Mouse (Mus musculus) spleen, embryonic (tissue): ENCODE measurements at regions not wholly inside any gene's neighbourhood (a gene's known extent, or its start where the extent isn't known, plus 50 kb on each side); places are given as distances from the start of the nearest gene placed in this dataset.
"Not testable (repeated sequence)": the region's sequence is repeated elsewhere in the genome, so short reads cannot be mapped to it uniquely, and the experiment has no call there.

Source experiments
- CTCF ChIA-PET: fragments of 350-600 bp; sonication (Branson Sonifier 250); formaldehyde crosslinking; loops from one replicate; lab custom pipeline; 2022; lab: Charles Lee

DNA sequence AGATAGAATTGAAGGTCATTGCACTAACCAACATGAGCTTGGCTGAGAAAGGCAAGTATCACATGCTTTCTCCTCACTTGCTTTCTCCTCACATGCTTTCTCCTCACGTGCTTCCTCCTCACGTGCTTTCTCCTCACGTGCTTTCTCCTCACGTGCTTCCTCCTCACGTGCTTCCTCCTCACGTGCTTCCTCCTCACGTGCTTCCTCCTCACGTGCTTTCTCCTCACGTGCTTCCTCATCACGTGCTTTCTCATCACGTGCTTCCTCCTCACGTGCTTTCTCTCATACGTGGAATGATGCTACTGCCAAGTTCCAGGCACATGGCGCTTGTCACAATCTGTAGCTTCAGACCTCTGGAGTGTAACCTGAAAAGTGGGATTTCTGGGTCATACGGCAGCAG, 235.2 kb downstream of the Diras2 start:
- CTCF ChIA-PET, result no interaction called here

DNA sequence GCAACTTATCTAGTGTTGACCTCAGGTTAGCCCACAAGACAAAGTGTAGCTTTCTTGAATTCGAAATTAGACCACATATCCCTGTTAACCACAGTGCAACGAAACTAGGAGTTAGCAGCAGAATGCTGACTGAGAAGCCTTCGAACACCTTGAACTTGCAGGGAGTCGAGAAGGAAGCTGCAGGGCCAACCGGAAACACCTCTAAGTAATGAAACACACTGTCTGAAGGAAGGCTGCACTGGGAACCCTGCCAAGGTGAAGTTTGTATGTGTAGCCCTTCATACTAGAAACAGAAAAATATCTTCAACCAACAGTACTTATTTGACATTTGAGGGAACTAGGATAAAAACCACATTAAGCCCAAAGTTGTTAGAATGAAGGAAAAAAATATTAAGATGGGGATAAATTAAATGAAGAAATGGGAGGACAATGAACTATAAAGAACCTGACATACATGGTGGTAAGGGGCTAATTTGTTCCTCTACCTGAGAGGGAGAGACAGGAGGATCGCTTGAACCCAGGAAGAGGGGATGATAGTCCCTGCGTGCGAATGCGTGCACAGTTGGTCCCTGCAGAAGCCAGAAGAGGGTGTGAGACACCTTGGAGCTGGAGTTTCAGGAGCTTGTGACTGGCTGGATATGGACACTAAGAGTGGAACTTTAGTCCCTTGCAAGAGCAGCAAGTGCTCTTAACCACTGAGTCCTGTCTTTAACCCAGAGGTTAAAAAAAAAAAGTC, 234.4 kb downstream of the Diras2 start:
- CTCF ChIA-PET, result no interaction called here

DNA sequence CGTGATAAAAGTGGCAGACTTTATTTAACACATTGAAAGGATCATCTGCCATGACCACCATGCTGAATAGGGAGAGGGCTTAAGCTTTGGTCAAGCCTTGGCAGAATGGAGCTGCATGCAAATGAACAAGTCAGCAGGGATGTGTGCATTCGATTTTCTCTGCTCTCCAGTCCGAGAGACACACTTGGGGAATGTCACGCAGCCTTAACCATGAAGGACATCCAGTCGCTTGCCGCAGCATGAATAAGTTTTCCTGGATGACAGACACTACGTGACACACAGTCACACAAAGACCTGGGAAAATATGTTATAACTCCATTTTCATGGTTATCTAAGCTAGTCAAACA, 233.8 kb downstream of the Diras2 start:
- CTCF ChIA-PET, result no interaction called here

DNA sequence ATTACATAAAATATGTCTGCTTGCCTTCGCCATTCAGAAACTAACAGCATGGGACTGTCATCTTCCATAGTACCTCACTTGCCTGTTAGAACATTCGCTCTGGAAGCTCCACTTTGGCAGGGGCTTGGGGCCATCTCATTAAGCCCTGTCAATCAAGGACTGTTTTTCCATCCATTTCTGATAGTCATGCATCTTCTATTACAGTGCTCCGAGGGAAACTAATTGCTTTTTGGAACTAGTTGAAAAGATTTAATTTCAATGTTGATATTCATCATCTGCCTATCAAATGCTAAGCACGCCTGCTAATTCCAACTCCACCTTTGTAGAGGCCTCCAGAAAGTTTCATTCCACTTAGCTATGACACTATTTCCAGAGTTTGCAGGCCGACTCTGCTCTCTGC, 232.7 kb downstream of the Diras2 start:
- CTCF ChIA-PET, result interaction anchor here (0.6 kb wide), 1 partner anchor 43 kb away, joined by 3 read pairs; no protein-coding TSS in a partner anchor

DNA sequence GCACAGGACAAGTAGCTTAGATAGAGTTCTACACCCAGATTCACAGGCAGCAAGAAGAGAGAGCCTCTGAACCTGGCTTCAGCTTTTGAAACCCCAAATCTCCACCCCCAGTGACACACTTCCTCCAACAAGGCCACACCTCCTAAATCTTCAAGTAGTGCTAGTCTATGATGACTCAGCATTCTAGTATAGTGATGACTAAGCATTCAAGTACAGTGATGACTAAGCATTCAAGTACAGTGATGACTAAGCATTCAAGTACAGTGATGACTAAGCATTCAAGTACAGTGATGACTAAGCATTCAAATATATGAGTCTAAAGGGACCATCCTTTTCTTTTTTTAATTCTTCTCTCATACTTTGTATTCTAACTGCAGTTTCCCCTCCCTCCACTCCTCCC, 225.8 kb downstream of the Diras2 start:
- CTCF ChIA-PET, result interaction anchor here (0.6 kb wide), 1 partner anchor 24 kb away, joined by 4 read pairs; no protein-coding TSS in a partner anchor

DNA sequence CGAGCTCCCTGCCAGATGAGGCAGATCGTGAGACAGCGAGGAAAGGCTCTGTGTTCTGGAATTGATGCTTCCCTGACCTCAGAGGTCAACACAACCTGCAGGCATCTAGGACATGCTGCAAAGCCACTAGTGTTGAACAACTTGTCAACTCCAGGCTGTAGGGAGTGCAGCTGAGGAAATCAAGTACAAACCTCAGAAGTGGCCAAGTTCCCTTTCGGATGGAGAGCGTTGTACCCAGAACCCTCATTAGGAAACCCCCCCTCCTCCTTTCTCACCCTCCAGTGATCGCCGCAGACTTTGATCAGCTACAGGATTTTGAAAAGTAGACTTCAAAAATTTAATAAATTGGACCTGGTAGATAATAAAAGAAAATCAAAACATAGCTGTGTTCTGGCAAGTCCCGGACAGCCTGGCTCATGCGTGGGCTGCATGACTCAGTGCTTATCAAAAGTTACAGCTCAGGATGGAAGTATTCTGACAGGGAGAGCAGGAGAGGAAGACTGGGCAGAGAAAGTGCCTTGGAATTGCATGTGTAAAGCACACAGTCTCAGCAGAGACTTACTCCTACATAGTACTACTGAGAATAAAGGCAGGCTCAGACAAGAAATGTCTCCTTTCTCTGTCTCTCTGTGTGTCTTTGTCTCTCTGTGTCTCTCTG, 224.2 kb downstream of the Diras2 start:
- CTCF ChIA-PET, result no interaction called here

DNA sequence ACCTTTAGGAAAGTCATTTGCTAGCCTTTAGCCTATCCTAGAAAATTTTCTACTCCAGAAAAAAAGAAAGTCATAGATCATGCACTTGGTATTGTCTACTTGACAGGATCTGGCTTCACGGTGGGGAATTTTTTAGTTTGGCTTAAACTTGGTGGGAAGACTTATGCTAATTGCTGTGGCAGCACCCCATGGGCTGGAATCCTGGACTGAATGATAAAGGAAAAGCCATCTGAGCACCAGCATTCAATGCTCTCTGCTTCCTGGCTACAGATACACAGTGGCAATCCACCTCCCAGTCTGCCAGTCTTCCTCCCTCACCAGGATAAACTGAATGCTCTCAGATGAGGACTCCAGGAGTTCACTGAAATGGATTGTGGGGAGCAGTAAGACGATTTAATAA, 220.1 kb downstream of the Diras2 start:
- CTCF ChIA-PET, result interaction anchor here (0.6 kb wide), 1 partner anchor 141 kb away, joined by 8 read pairs; no protein-coding TSS in a partner anchor

DNA sequence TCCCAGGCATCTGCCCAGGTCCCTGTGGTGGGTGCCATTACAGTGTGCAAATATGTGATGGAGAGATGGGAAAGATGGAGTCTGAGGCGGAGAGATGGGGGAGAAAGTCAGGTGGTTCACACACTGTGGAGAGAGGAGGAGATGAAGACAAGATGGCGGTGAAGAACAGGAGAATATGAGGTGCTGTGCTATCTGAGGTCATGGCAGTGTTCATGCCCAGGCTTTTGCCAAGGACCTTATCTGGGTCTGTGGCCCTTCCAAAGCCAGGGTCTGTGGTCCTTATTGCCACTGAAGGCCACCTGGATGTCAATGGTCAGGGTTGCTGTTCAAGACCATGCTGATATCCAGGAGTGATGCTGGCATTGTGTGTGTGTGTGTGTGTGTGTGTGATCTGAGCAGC, 212.8 kb downstream of the Diras2 start:
- CTCF ChIA-PET, result interaction anchor here (0.5 kb wide), 1 partner anchor 103 kb away, joined by 3 read pairs; no protein-coding TSS in a partner anchor

DNA sequence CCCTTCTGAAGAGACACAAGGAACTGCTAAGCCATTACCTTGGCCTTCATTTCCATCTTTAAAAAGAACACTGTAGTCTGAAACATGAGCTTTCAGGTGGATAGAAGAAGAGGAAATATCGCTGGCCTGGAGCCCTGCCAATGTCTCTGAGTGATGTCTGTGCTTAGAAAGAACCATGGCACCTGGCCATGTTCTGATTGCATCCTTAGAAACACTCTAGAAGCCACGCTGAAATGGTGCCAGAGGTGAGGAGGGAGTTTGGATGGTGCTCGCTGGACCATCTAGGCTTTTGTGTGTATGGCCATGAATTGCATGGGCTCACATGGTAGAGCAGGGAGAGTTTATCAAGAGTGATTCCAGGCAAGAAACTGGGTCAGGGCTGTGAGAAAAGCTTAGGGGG, 207.4 kb downstream of the Diras2 start:
- CTCF ChIA-PET, result no interaction called here

DNA sequence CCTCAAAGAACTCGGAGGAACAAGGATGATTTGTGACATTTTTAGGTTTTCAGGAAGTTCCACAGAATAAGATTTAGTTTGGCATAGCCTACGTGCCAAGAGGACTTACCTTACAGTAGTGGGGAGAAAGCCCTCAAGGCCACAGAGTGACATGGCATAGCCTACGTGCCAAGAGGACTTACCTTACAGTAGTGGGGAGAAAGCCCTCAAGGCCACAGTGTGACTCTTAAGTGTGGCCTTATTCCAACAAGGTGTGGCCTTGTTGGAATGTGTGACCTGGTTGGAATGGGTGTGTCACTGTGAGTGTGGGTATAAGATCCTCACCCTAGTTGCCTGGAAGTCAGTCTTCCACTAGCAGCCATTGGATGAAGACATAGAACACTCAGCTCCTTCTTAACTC, 206.7 kb downstream of the Diras2 start:
- CTCF ChIA-PET, result not testable (repeated sequence)

DNA sequence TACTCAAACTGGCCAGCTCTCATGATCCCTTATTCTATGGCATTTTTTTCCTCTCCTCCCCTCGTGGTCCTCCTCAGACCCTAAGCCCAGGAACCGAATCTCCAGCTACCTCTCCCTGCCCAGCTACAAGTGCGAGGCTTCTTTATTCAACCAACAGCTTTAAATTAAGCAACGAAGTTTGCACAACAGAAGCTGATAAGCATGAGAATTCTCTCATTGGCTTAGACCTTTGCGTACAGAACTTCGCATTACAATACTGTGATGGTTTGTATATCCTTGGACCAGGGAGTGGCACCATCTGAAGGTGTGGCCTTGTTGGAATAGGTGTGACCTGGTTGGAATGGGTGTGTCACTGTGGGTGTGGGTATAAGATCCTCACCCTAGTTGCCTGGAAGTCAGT, 205.4 kb downstream of the Diras2 start:
- CTCF ChIA-PET, result not testable (repeated sequence)

DNA sequence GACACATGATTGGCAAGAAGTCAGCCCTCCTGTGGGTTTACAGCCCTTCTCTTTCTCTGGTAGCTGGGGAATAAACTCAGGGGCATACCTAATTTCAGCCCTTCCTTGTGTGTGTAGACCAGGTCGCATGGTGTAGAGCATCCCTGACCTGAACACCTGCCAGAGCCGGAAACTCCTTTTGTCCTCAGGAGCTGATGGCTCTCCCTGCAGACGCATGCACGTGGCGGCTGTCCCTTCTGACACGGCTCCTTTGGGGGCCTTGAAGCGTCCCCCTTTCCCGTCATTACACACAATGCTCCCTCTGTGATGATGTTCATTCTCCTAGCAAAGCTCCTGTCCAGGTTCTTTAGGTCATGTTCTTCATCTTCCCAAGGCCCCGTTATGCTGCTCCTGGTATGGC, 203.3 kb downstream of the Diras2 start:
- CTCF ChIA-PET, result interaction anchor here (0.6 kb wide), 1 partner anchor 125 kb away, joined by 3 read pairs; no protein-coding TSS in a partner anchor

DNA sequence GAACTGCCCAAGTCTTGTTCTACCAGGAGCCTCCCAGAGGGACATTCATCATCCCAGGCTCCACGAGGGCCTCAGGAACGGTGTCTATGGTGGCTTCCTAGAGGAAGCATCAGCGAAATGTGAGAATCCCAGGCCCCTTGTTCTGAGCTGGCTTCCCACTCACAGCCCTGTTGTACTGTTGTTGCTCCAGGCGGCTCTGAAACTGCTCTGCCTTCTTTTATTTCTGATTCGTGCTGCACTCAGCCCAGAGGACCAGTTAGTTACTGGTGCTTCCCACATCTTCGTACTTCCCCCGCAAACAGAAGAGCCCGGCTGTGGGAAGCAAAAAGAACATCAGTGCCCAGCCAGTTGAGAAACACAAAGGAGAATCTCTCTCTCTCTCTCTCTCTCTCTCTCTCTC, 202.3 kb downstream of the Diras2 start:
- CTCF ChIA-PET, result no interaction called here

DNA sequence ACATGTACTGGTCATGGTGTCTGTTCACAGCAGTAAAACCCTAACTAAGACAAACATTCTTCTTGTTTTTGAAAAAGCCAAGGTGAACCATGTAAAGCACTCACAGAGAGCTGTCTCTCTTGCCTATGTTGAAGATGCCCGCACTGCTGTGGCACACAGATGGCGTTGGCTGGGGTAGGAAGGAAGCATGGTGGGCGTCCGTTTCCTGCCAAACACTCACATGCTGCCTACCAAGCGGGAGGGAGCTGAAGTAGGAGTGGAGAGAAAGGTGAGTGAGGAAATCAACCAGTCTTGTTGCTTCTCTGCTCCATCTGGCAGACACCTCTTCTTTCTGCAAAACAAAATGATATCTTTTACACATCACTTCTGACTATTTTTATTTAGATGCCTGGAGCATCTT, 200.0 kb downstream of the Diras2 start:
- CTCF ChIA-PET, result no interaction called here

DNA sequence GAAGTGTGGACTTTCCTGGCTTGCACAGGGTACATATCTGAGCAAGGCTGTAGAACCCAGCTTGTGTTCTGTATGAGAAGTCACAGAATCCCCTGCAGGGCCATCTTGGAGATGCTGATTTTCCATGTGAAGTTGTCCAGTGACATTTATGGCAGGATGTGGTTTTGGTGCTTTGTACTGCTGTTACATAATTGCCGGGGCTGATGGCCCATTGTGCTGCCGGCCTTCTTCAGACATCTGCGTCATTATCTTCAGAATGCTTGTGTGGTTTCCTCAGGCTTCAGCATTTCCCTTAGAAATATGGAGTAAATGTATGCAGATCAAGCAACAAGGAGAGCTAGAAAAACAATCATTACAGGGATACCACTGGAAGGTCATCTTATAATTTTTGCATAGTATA, 196.1 kb downstream of the Diras2 start:
- CTCF ChIA-PET, result no interaction called here

DNA sequence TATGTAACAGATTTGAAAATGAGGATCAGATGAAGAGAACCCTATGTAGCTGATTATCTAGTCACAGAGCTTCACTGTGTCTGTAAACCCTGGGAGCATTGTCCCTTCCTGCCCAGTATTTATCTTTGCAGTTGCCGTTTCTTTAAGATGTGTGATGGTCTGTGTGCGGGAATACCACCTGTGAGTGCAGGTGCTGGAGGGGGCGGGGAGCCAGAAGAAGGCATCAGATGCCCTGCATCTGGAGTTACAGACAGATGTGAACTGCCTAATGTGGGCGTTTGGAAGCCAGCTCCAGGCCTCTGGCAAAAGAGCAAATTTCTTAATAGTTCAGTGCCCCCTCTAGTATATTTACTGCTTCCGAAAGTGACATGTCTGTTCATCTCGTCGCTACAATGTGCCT, 193.1 kb downstream of the Diras2 start:
- CTCF ChIA-PET, result no interaction called here

DNA sequence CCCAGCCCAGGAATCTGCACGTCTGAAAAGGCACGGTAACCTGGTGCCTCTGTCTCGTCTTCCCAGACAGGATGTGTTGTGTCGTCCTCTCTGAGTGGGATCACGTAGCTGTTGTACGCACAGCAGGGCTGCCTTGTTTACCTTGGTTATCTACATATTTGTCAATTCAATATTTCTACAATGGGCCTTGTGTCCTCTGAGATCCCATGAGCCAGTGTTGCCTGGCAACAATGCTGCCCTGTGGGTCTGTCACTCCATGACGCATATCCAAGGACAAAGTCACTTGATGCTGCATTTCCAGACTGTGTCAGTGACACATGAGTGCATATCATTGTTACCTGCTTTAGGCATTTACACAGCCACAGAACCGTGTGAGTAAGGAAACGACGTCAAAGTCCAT, 191.9 kb downstream of the Diras2 start:
- CTCF ChIA-PET, result interaction anchor here (0.7 kb wide), 1 partner anchor 34 kb away, joined by 3 read pairs; no protein-coding TSS in a partner anchor

DNA sequence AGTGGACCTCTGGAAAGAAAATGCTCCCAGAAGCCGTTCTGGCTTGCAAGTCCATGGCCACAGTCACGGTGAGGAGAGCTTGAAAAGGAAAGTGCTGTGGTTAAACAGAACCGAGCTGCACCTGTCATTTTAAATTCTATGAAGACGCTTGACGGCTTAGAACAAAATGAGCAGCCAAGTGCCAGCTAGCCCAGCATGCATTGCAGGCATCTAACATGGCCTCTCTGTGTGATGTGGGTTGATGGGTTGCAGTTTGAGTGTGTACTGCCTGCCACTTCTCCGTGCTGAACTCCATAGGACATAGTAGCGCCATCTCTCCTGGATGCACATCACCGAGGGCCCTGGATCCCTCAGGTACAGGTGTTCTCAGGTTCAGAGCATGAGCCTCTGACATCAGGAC, 189.1 kb downstream of the Diras2 start:
- CTCF ChIA-PET, result interaction anchor here (0.5 kb wide), 1 partner anchor 219 kb away, joined by 3 read pairs; no protein-coding TSS in a partner anchor

DNA sequence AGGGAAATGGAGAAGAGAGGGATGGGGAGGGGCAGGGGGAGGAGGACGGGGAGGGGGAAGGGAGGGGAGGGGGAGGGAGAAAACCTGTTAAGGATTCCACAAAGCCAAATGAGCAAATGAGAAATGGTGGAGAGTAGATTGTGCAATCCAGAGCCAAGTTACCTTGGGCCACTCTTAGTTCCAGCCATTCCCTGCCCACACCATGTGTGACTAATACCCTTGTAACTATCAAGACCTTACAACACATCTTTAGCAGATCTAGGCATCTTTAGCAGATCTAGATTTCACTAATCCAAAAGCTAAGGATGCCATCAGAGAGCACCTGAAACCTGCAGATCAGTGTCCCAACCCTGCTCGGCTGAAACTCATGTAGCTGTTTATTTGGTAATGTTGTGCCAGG, 186.7 kb downstream of the Diras2 start:
- CTCF ChIA-PET, result no interaction called here

DNA sequence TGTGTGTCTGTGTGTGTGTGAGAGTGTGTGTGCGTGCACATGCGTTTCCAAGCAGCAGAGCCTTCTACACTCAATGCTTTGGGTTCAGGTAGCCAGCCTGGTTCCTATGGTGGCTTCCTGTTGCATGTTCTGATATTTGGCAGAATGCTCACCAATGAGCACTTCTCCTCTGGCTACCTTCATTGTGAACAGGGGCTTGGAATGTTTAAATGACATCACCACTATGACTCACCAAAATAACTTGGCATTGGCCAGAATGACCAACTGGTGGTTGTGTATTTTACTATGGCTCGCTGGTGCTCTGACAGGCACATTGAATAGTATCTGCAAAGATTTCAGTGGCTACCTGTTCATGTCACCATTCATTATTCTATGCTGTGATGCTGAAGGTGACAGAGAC, 186.2 kb downstream of the Diras2 start:
- CTCF ChIA-PET, result no interaction called here

DNA sequence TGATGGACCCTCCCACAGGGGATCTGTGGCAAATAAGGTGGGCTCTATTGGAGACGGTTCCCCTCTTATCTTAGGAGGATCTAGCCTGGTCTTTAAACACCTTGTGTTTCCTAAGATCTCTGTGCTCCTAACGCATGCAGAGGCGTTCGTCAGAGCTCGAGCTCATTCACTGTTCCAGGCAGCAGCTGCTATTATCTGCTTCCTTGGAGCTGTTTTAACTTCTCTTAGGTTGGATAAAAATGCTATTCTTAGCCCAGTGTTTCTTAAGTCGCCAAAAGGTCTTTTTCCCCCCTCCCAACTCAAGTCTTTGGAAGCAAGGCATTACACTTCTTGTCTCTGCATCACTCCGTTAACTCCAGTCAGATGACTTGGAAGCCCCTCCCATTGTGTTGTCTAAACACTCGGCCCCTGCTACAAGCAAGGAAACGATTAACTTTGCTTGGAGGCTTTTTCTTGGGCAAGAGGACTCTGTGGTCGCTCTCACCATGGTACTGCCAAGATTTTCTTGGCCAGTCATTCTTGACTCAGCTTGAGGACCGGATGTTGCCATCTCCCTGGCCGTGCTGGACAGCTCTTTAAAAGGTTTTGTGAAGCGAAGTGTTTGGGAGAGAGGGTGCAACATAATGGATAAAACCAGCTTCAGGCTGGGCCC, 185.6 kb downstream of the Diras2 start:
- CTCF ChIA-PET, result no interaction called here

DNA sequence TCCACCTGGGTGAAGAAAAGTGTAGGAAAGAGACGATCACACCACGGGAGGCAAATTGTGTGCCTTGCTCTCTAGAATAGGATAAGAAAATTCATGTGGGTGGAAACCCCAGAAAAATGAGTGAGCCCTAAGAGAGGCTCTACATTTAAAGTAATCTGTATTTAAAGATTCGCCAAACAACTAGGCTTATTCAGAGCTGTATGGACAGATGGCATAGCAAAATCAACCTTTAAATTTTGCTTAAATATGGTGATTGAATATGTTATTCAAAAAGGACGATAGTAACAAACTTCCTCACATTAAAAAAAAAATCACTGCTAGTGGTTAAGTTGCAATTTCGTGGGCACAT, 185.1 kb downstream of the Diras2 start:
- CTCF ChIA-PET, result no interaction called here

DNA sequence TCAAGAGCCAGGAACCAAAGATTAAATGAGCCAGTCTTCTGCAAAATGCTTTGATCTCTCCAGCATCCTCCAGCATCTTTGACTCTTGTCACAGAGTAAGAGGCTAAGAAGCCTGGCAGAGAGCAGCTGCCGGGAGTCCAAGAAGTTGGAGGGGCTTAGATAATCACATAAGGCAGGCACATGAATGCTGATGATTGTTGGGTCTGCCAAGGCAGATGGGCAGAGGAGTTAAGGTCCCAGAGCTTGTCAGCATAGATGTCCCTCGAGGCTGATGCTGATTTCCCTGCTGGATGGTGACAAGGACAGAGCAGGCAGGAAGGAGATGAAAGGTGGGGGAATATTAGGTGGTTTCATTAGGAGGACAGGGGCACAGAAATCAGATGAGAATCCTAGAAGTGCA, 183.4 kb downstream of the Diras2 start:
- CTCF ChIA-PET, result interaction anchor here (0.6 kb wide), 1 partner anchor 27 kb away, joined by 3 read pairs; no protein-coding TSS in a partner anchor
